Mouse (Mus musculus) stomach, embryonic 15.5 days (tissue): ENCODE results near the gene Defb30. TPM values are rescaled to one million over a fixed set of nuclear protein-coding genes. Genes with fewer than 3 reads are reported as not detected.

Source experiments
- ATAC-seq: fragments of 200-750 bp; cut with Nextera tagmentation; 2 replicates; pipeline ENCODE4 v1.8.0; 2017; ENCODE audit warnings: low read depth, moderate number of reproducible peaks, moderate TSS enrichment; ENCODE audit not compliant: insufficient read depth, low FRiP score
- H3K27ac ChIP-seq: fragments of 300-500 bp; sonication (generic); 2 replicates; pipeline ENCODE4 v1.5.1; 2015; ENCODE audit warnings: mild to moderate bottlenecking, inconsistent platforms
- H3K27me3 ChIP-seq: fragments of 300-500 bp; sonication (generic); replicated peaks from 2 replicates; pipeline ENCODE4 v1.6.1; 2015; ENCODE audit warnings: inconsistent platforms
- H3K36me3 ChIP-seq: fragments of 300-500 bp; sonication (generic); 2 replicates; pipeline ENCODE4 v1.6.1; 2015; ENCODE audit warnings: inconsistent platforms
- H3K4me1 ChIP-seq: fragments of 300-500 bp; sonication (generic); 2 replicates; pipeline ENCODE4 v1.6.1; 2015; ENCODE audit warnings: inconsistent platforms
- H3K4me2 ChIP-seq: fragments of 300-500 bp; sonication (generic); 2 replicates; pipeline ENCODE4 v1.6.1; 2015; ENCODE audit warnings: mild to moderate bottlenecking, inconsistent platforms
- H3K4me3 ChIP-seq: fragments of 300-500 bp; sonication (generic); replicated peaks from 2 replicates; pipeline ENCODE4 v1.5.1; 2015; ENCODE audit warnings: inconsistent platforms
- H3K9ac ChIP-seq: fragments of 300-500 bp; sonication (generic); 2 replicates; pipeline ENCODE4 v1.6.1; 2015; ENCODE audit warnings: inconsistent platforms
- H3K9me3 ChIP-seq: fragments of 300-500 bp; sonication (generic); 2 replicates; pipeline ENCODE4 v1.6.1; 2016; ENCODE audit warnings: inconsistent platforms
- WGBS: fragments of 180-500 bp; shearing (Covaris S2); methylation state at CpG from one replicate; pipeline ENCODE4 v1.1.7; 2015; 5-methylcytosine and 5-hydroxymethylcytosine counted together
- polyA plus RNA-seq: library from polyadenylated mRNA; unstranded; fragments of >200 nt; fragmentation: Nextera tagmentation; extraction: Ambion mirVana; gene quantifications from 2 replicates; pipeline ENCODE4 v1.2.1, GENCODE M21; 2015

The Defb30 gene
- polyA plus RNA-seq: not detected in 2 replicates

DNA sequence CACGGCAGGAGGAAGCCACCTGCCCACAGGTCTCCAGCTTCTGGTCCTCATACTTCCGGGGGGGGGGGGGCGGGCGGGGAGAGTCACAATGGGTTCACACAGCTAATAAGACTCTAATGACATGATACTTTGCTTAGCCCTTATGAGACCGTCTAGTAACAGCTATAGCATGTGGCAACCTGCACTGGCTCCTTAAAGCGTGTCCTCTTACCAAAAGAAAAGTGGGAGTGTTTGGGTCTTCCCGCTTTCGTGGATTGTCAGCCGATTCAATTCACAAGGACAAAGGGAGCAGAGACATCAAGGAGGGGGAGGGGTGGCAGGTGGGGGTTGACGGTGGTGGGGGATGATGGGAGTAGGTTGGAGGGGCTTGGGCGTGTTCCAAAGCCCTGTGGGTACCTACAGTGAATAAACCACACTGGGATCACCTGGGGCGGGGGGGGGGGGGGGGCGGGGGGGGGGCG is at the start of gene Defb30:
Defb30 (minus strand) TSS at position 51 of the 461 bp plus-strand sequence.
- H3K9me3 ChIP-seq: no peaks in the 10 kb centered on the region
- H3K4me1 ChIP-seq: no peaks in the 10 kb centered on the region
- H3K4me3 ChIP-seq: no peak within 1 kb of the TSS
- H3K27ac ChIP-seq: no peak within 1 kb of the TSS
- no peaks in the 10 kb centered on the region for H3K27me3 ChIP-seq
- no peak within 1 kb of the TSS for H3K9ac ChIP-seq
- no peak within 1 kb of the TSS for H3K4me2 ChIP-seq
- no peaks in the 10 kb centered on the region for H3K36me3 ChIP-seq
- no peak for ATAC-seq
- WGBS: 68% methylated on average over 11 of the region's 14 CpGs

DNA sequence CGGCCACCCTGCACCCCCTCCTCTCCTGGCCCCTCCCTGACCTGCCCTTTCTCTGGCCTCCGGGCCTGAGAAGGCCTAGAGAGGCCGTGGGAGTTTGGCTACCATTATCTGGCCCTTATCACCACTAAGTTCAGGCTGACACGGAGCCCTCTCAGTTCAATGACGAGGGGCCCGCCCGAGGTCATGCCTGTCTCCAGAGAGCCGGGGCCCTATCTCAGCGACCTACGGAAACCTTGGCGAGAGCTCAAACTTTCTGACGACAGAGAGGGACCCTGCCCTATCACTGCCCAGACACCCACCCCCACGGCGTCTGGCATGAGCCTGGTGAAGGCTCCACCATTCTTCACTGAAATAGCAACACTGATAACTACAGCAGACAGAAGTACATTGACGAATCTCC is 17.9 kb upstream of the Defb30 start:
- Histone ChIP-seq H3K9me3 (no peaks in the 10 kb centered on the region), H3K36me3 (no peaks in the 10 kb centered on the region), H3K27ac (no peak overlapping the region), H3K4me3 (no peak overlapping the region), H3K4me1 (no peaks in the 10 kb centered on the region), H3K9ac (no peak overlapping the region), H3K4me2 (no peak overlapping the region), H3K27me3 (no peaks in the 10 kb centered on the region)
- peak; percentile 72 for ATAC-seq
- 27% methylated on average over 15 of the region's 15 CpGs for WGBS

DNA sequence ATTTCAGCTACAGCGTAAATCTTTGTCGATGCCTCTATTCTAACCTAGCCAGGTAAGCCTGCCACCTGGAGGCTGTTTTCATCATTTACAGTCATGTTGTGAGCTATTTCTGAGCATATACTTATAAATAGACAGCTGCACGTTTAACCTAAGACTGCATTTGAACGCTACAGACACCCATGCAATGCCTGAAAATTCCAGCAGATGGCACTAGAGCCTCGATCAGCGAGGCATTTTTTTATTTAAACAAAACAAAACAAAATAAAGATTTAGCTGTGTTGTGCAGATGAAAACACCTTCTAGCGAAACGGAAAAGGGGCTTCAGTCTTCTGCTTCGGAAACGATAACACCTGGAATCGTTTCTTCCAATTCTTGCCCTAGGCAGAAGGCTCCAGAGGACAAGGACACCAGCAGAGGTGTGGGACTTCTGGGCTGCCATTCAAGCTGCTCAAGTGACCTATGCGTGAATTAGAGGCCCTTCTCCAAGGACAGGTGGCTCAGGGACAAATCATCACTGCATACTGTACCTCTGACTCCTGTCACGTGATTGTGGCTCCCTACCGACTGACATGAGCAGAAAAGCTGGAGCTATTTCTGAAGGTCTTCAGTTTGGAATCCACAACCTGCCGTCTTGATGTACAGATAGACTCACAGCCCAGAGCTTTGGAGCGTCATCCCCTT is 17.0 kb upstream of the Defb30 start:
- Histone ChIP-seq H3K9ac (no peak overlapping the region), H3K4me3 (no peak overlapping the region), H3K4me2 (peak overlapping the region; percentile 2; the same call in 1 of the 2 replicates), H3K36me3 (no peaks in the 10 kb centered on the region), H3K27me3 (no peaks in the 10 kb centered on the region), H3K27ac (no peak overlapping the region), H3K4me1 (no peaks in the 10 kb centered on the region), H3K9me3 (no peaks in the 10 kb centered on the region)
- no peak for ATAC-seq
- WGBS: 26% methylated on average over 16 of the region's 16 CpGs

DNA sequence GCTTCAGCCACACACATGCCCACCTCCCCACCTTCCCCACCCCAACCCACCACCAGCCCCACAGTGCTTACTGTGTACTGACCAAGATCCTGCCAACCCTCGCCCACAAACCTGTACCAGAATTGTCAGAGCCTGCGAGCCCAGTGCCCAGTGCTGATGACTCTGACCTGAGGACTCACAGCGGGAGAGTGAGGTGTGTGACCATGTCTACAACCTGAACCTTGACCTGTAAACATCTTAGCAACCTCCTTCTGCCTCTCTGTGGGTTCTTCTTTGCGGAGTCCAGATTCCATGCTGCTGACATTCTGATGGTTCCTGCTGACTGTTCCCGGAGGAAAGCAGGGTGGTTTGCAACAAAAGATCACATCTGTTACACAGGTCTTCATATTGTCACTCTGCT is 15.6 kb upstream of the Defb30 start:
- H3K27me3 ChIP-seq: no peaks in the 10 kb centered on the region
- H3K27ac ChIP-seq: no peak overlapping the region
- WGBS: 74% methylated on average over 5 of the region's 5 CpGs
- no peak overlapping the region for H3K4me3 ChIP-seq
- H3K4me1 ChIP-seq: no peaks in the 10 kb centered on the region
- no peaks in the 10 kb centered on the region for H3K9me3 ChIP-seq
- no peaks in the 10 kb centered on the region for H3K36me3 ChIP-seq
- H3K9ac ChIP-seq: no peak overlapping the region
- H3K4me2 ChIP-seq: no peak overlapping the region
- no peak for ATAC-seq

- no peak overlapping the region for H3K4me2 ChIP-seq
- peak; percentile 79; the same call in 1 of the 2 replicates for ATAC-seq
- H3K36me3 ChIP-seq: no peaks in the 10 kb centered on the region
- H3K27ac ChIP-seq: no peak overlapping the region
- 50% methylated on average over 2 of the region's 2 CpGs for WGBS
- no peak overlapping the region for H3K4me3 ChIP-seq
- no peaks in the 10 kb centered on the region for H3K4me1 ChIP-seq
- H3K9ac ChIP-seq: no peak overlapping the region
- no peaks in the 10 kb centered on the region for H3K27me3 ChIP-seq
- H3K9me3 ChIP-seq: no peaks in the 10 kb centered on the region
Observed at GRCm38 (mm10) chr14:63062184-63062583, 12.4 kb upstream of the Defb30 start.

DNA sequence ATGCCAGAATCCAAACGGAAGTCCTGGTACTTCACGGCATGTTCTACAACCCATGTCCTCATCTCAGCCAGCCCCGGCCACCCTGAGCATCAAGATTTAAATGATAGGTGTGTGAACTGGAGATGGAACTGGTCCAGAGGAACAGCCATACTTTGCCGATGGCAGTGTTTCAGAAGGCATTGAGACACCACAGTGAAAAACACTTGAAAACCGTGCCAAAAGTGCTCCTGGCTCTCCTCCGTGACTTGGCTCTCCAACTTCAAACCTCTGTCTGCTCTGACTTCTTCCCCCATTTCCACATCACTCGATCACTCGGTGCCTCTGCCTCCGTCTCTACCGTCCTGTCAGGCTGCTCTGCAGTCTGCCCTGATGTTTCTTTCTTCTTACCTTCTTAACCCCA is 10.6 kb upstream of the Defb30 start:
- Histone ChIP-seq H3K27me3 (no peaks in the 10 kb centered on the region), H3K36me3 (no peaks in the 10 kb centered on the region), H3K4me3 (no peak overlapping the region), H3K27ac (no peak overlapping the region), H3K4me1 (no peaks in the 10 kb centered on the region), H3K9me3 (no peaks in the 10 kb centered on the region), H3K4me2 (no peak overlapping the region), H3K9ac (no peak overlapping the region)
- ATAC-seq: no peak
- 77% methylated on average over 10 of the region's 10 CpGs for WGBS

DNA sequence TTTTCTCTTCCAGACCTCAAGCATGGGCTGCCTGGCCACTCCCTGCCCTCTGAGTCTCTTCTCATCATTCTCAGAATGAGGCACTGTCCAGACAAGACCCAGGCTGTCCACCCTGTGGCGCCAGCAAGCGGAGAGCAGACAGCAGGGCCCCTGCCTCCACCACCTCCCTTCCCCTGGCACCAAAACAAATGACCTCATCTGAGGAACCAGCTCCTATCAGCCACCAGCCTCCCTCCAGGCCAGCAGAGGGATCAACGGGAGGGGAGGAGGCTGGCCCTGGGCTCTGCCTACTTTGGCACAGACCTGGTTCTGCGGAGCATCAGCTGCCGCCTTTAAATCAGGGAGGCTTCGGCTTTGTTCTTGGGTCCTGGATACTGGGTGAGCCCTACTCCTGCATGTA is 5.0 kb upstream of the Defb30 start:
- H3K4me2 ChIP-seq: no peak overlapping the region
- H3K27ac ChIP-seq: no peak overlapping the region
- no peaks in the 10 kb centered on the region for H3K4me1 ChIP-seq
- no peak overlapping the region for H3K4me3 ChIP-seq
- WGBS: 42% methylated on average over 6 of the region's 6 CpGs
- H3K9ac ChIP-seq: no peak overlapping the region
- no peaks in the 10 kb centered on the region for H3K9me3 ChIP-seq
- peak; percentile 82; the same call in 1 of the 2 replicates for ATAC-seq
- no peaks in the 10 kb centered on the region for H3K36me3 ChIP-seq
- H3K27me3 ChIP-seq: no peaks in the 10 kb centered on the region

DNA sequence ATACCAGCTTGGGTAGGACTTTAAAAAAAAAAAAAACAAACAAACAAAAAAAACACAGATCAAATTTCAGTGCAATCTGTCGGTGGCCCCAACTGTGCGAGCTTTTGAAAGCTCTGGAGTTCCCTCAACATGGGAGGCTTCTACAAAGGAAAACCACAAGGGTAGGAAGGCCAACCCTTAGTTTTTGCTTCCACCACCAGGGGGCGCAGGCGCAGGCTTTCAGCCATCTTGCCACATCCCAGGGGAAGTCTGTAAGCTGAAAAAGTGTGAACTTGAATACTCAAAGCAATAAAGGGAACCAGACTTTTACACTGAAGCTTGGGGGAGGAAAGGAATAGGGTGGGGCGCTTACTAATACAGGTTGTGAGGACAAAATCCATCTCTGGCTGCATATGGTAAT is 1.0 kb upstream of the Defb30 start:
- Histone ChIP-seq H3K27me3 (no peaks in the 10 kb centered on the region), H3K9ac (no peak overlapping the region), H3K9me3 (no peaks in the 10 kb centered on the region), H3K27ac (no peak overlapping the region), H3K36me3 (no peaks in the 10 kb centered on the region), H3K4me3 (no peak overlapping the region), H3K4me1 (no peaks in the 10 kb centered on the region), H3K4me2 (no peak overlapping the region)
- 33% methylated on average over 5 of the region's 5 CpGs for WGBS
- ATAC-seq: no peak

DNA sequence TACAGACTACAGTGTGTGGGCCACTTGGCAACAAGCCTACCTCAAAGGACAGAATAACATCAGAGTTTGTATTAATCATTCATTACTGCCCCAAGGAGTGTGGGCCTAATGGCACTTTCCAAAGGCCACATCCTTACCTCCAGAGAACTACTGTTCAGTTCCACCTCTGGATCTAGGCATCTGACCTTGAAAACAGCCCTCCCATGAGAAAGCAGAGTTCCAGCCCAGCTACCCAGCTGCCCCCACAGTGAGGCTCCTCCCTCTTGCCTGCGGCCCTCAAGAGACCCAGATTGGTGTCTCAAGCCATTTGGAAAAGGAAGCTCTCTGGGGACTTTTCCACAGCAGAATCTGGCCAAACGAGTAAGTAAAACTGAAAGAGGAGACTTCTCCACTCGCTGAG is 3.1 kb downstream of the Defb30 start, which contains the start of gene Defb42:
Defb42 (plus strand) TSS at position 301 of the 400 bp plus-strand sequence.
- 58% methylated on average over 3 of the region's 3 CpGs for WGBS
- Histone ChIP-seq H3K27ac (no peak within 1 kb of the TSS), H3K4me2 (no peak within 1 kb of the TSS), H3K4me1 (no peaks in the 10 kb centered on the region), H3K9ac (no peak within 1 kb of the TSS), H3K36me3 (no peaks in the 10 kb centered on the region), H3K9me3 (no peaks in the 10 kb centered on the region), H3K27me3 (no peaks in the 10 kb centered on the region), H3K4me3 (no peak within 1 kb of the TSS)
- ATAC-seq: no peak

GRCm38 (mm10) chr14:63020524-63021156 is 29.1 kb downstream of the Defb30 start:
- Histone ChIP-seq H3K27ac (no peak overlapping the region), H3K36me3 (no peaks in the 10 kb centered on the region), H3K9me3 (no peaks in the 10 kb centered on the region), H3K27me3 (no peaks in the 10 kb centered on the region), H3K4me1 (no peaks in the 10 kb centered on the region), H3K9ac (no peak overlapping the region), H3K4me2 (no peak overlapping the region), H3K4me3 (no peak overlapping the region)
- no peak for ATAC-seq
- 55% methylated on average over 6 of the region's 6 CpGs for WGBS

DNA sequence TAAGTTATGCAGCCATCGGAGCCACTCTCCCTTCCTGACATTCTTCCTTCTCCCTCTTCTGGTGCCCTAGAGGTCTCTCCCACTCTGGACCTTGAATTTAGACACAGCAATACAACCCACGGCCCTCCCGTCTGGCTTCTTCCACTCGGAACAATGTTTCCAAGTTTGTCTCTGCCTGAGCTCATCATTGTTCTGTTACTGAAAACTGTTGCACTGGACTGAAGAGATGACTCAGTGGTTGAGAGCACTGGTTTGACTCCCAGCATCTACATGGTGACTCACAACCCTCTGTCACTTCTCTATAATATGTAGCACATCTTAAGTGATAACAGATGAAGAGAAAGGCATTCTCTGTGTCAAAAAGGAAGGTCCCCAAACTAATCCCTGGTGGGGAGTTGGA is 35.1 kb downstream of the Defb30 start:
- H3K9me3 ChIP-seq: no peaks in the 10 kb centered on the region
- ATAC-seq: no peak
- no peaks in the 10 kb centered on the region for H3K4me1 ChIP-seq
- H3K27me3 ChIP-seq: no peaks in the 10 kb centered on the region
- no peak overlapping the region for H3K27ac ChIP-seq
- no peak overlapping the region for H3K4me3 ChIP-seq
- WGBS: 84% methylated on average over 4 of the region's 4 CpGs
- H3K9ac ChIP-seq: no peak overlapping the region
- H3K36me3 ChIP-seq: no peaks in the 10 kb centered on the region
- no peak overlapping the region for H3K4me2 ChIP-seq

DNA sequence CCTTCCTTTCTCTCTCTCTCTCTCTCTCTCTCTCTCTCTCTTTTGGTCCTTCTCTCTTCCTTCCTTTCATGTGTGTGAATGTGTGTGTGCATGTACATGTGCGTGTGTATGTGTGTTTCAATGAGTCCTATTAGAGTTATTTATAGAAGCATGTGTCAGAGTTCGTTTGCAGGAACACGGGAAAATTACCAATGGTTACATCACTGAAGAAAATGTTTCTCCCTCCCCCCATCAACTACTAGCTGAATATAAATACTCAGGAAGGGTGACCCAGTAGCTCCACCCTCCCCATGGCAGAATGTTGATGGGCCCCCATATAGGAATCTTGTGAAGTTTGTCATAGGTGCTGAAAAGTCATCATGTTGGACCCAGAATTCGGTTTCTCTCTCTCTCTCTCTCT is 36.7 kb downstream of the Defb30 start:
- H3K4me2 ChIP-seq: no peak overlapping the region
- no peaks in the 10 kb centered on the region for H3K36me3 ChIP-seq
- H3K4me3 ChIP-seq: no peak overlapping the region
- no peak overlapping the region for H3K27ac ChIP-seq
- 67% methylated on average over 4 of the region's 4 CpGs for WGBS
- H3K27me3 ChIP-seq: no peaks in the 10 kb centered on the region
- no peak overlapping the region for H3K9ac ChIP-seq
- H3K4me1 ChIP-seq: no peaks in the 10 kb centered on the region
- no peaks in the 10 kb centered on the region for H3K9me3 ChIP-seq
- ATAC-seq: no peak
